Mouse (Mus musculus) heart, postnatal 36 days (tissue): Measurements from ENCODE around the gene Yy1. TPM values are rescaled to one million over a fixed set of nuclear protein-coding genes. Genes with fewer than 3 reads are reported as not detected.
"Not testable (repeated sequence)": the region's sequence is repeated elsewhere in the genome, so short reads cannot be mapped to it uniquely, and the experiment has no call there.

Source experiments
- DNase-seq, 2 experiments: peaks; one replicate each; pipeline ENCODE4 v3.0.0; 2021 to 2022
- intact Hi-C: fragments of 180-260 bp; cut with DNase I; formaldehyde crosslinking; loops from one replicate; pipeline ENCODE4 v1.15.1; 2025
- total RNA-seq, 2 experiments: library from RNA; stranded (reverse); gene quantifications; 2 replicates each; pipeline ENCODE4 v1.2.3; 2021

Yy1 gene
- total RNA-seq, 2 experiments from 2014 or later = 38.3 to 42.7 TPM

- intact Hi-C loops = no loop called here
- no peak for DNase-seq
These were observed 31.6 kb downstream of the Yy1 start for GRCm38 (mm10) chr12:108824225-108824874.

GRCm38 (mm10) chr12:108825561-108826224 is 32.9 kb downstream of the Yy1 start:
- intact Hi-C loops = no loop called here
- no peak for DNase-seq

- intact Hi-C loops = no loop called here
- DNase-seq = no peak
These were observed 33.6 kb downstream of the Yy1 start for GRCm38 (mm10) chr12:108826282-108826957.

- intact Hi-C loops = no loop called here
- no peak for DNase-seq
These were observed 34.3 kb downstream of the Yy1 start for GRCm38 (mm10) chr12:108826958-108827535.

- DNase-seq = no peak
- intact Hi-C loops = no loop called here
These were observed 34.9 kb downstream of the Yy1 start for GRCm38 (mm10) chr12:108827641-108828040.

GRCm38 (mm10) chr12:108829636-108830035 is 36.9 kb downstream of the Yy1 start:
- intact Hi-C loops = no loop called here
- no peak for DNase-seq

DNA sequence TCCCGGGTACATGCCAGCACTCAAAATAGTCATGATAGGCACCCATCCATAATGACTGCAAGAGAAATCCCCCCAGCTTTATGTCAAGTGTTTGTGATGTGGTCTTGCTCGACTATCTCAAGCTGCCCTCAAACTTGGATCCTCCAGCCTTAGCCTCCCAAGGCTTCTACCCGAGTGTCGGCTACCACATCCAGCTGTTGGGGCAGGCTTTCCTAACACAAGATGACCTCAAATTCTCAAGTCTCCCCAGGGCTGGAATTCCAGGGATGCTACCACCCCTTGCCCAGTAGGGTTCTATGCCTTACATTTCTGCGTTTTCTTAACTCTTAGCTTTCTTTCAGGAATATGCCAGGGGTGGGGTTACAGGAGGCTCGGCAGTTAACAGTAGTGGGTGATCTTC is 37.6 kb downstream of the Yy1 start:
- DNase-seq = no peak
- intact Hi-C loops = no loop called here

DNA sequence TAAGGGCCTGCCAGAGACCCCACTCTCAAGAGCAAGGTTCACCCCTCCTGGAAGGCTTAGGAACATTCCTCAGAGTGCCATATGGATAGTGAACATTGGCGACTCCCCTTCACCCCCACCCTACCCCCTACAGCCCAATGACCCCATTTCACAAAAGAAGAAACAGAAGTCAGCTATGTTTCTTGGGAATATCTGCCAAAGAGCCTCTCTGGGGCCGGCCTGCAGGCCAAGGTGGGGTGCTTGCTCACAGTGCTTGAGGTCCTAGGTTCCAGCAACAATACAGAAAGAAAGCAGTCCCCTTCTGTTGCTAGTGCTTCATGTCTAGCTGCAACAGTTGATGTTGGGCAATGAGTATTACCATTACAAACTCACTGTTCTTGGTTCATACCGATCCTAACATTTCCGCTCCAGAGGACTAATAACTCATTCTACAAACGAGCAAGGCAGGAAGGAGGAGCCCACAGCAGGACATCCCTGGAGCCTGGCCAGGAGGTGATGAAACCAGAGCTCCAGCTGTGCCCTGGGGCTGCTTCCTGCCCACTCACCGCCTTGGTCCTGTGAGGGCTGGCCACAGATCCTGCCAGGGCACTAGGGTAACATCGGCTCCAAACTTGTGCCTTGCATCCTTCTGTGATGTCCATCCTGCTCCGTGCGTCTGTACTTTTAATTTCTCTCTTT is 39.3 kb downstream of the Yy1 start:
- intact Hi-C loops = no loop called here

GRCm38 (mm10) chr12:108832851-108833250 is 40.1 kb downstream of the Yy1 start:
- DNase-seq = no peak
- intact Hi-C loops = no loop called here

More for the DNA sequence above, 39.3 kb downstream of the Yy1 start:
- peak; percentile 48 to 53 for DNase-seq

DNA sequence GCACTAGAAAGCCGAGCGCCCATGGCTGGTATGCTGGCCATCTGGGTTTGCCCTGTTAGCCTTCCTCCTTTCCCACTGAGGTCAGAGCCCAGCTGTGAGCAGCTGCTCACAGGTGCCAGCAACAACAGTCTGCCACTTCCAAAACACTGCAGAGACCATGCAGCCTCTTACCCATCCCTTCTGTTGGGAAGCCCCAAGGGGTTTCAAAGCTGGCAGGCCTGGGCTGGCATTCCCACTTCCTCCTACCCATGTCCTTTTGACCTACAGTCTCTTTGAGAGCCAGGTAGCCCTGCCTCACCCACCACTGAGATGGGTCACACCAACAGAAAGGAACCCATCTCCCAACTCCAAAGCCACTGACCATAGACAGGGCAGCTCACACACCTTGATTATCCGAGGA is 40.6 kb downstream of the Yy1 start:
- intact Hi-C loops = no loop called here
- DNase-seq = no peak

- DNase-seq = no peak
- intact Hi-C loops = loop anchor here (2.0 kb wide), 1 partner anchor 40 kb away; no protein-coding TSS in a partner anchor
These were observed 41.6 kb downstream of the Yy1 start for GRCm38 (mm10) chr12:108834337-108834736.

GRCm38 (mm10) chr12:108834786-108835185 is 42.0 kb downstream of the Yy1 start:
- DNase-seq = no peak
- intact Hi-C loops = loop anchor here (2.0 kb wide), 1 partner anchor 40 kb away; no protein-coding TSS in a partner anchor

GRCm38 (mm10) chr12:108835208-108835839 is 42.6 kb downstream of the Yy1 start:
- intact Hi-C loops = loop anchor here (2.0 kb wide), 1 partner anchor 41 kb away; no protein-coding TSS in a partner anchor
- DNase-seq = no peak

- intact Hi-C loops = loop anchor here (2.0 kb wide), 2 partner anchors 41 to 57 kb away; partner anchors contain the start of gene Wdr25
These were observed 43.2 kb downstream of the Yy1 start, which contains the start of the genes Slc25a29 and Slc25a47 for GRCm38 (mm10) chr12:108835840-108836409. Gene Slc25a29 (minus strand): TSS chr12:108835883. Gene Slc25a47 (plus strand): TSS chr12:108836046.

DNA sequence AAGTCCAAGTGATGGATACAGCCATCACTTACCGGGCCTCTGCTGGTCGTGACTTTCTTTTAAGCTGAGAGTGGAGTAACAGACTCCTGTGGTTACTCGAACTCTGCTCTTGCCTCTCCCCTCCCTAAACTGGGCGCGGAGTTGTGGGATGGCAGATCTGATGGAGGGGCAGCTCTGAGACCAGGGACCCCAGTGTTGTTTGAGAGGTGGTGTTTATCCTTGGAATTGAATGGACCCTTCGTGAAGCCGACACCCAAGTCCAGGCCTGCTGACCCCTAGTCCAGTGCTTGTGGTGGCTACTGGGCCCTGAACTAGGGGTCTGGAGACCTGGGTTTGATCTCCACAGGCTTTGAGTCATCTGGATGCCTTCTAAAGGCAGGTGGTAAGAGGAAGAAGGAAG is 43.9 kb downstream of the Yy1 start:
- DNase-seq = no peak
- intact Hi-C loops = loop anchor here (2.0 kb wide), 1 partner anchor 56 kb away; the partner anchor contains the start of gene Wdr25

More at GRCm38 (mm10) chr12:108835840-108836409, 43.2 kb downstream of the Yy1 start, which contains the start of the genes Slc25a29 and Slc25a47:
- DNase-seq = peak; percentile 95 to 96

GRCm38 (mm10) chr12:108841181-108841580 is 48.4 kb downstream of the Yy1 start:
- DNase-seq = no peak
- intact Hi-C loops = no loop called here

- intact Hi-C loops = no loop called here
- DNase-seq = no peak
These were observed 49.9 kb downstream of the Yy1 start for GRCm38 (mm10) chr12:108842663-108843062.

DNA sequence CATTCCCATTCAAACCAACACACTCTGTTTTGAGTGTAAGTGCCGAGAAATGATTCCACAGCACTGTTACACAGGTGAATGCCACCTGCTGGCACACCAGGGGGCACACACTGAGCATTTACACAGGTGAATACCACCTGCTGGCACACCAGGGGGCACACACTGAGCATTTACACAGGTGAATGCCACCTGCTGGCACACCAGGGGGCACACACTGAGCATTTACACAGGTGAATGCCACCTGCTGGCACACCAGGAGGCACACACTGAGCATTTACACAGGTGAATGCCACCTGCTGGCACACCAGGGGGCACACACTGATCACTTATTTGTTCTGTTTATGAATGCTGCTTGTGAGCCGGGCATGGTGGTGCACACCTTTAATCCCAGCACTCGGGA is 55.3 kb downstream of the Yy1 start:
- intact Hi-C loops, DNase-seq: not testable (repeated sequence)

DNA sequence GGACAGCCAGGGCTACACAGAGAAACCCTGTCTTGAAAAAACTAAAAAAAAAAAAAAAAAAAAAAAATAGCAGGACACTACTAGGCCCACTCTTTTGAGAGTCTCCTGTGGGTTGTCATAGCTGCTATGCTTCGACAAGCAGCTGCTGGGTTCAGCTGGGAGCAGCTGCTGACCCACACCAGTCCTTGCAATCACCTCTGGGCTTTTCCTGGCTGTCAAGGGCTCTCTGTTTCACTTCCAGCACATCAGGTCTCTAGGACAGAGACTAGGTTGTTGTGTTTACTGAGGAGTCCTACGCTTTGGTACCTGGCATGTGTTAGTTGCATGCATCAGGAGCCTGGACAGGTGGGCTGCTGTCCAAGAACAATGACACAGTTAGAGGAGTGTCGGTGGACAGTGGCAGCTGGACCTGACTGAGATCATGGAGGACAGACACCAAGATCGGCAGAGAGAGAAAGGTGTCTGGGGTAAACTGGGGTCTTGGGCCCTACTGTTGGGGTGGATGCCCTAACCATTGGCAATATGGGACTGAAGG is 56.8 kb downstream of the Yy1 start:
- intact Hi-C loops = no loop called here
- no peak for DNase-seq
